Mouse (Mus musculus) spleen, postnatal 10 days (tissue): ENCODE results near the gene Agtpbp1.
A peak's percentile ranks its signal among the peaks of the same experiment; 100 is the strongest.

Experiments
- DNase-seq, 2 experiments: peaks; one replicate each; pipeline ENCODE4 v3.0.0; 2021 to 2022; ENCODE audit warnings: low spot score in 2 of 2

Gene Agtpbp1

GRCm38 (mm10) chr13:59429369-59429768 is 155.7 kb downstream of the Agtpbp1 start:
- DNase-seq = no peak

GRCm38 (mm10) chr13:59423871-59424270 is 161.2 kb downstream of the Agtpbp1 start:
- DNase-seq = no peak

- no peak for DNase-seq
Measured at GRCm38 (mm10) chr13:59416530-59417230, 168.3 kb downstream of the Agtpbp1 start.

- DNase-seq = no peak
Measured at GRCm38 (mm10) chr13:59413885-59414284, 171.1 kb downstream of the Agtpbp1 start.

- no peak for DNase-seq
Measured at GRCm38 (mm10) chr13:59412672-59413071, 172.4 kb downstream of the Agtpbp1 start.

- DNase-seq = no peak
Measured at GRCm38 (mm10) chr13:59407182-59407581, 177.8 kb downstream of the Agtpbp1 start.

- no peak for DNase-seq
Measured at GRCm38 (mm10) chr13:59402026-59402775, 182.8 kb downstream of the Agtpbp1 start.

- peak in 1 of 2 experiments; percentile 33 for DNase-seq
Measured at GRCm38 (mm10) chr13:59397571-59397970, 187.5 kb downstream of the Agtpbp1 start.
